Mouse (Mus musculus) left cerebral cortex, adult 8-10 months (tissue): Measurements from ENCODE around the gene Mfsd4b2. TPM values are rescaled to one million over a fixed set of nuclear protein-coding genes. Genes with fewer than 3 reads are reported as not detected.

Experiments used
- DNase-seq, 2 experiments: peaks; one replicate each; pipeline ENCODE4 v3.0.0; 2022; ENCODE audit warnings: low spot score in 2 of 2
- total RNA-seq, 4 experiments: library from RNA; stranded (reverse); gene quantifications; 2 replicates each; pipeline ENCODE4 v1.2.4; 2022

Mfsd4b2 gene
- total RNA-seq, 4 experiments from 2014 or later, result 0.28 to 0.61 (median 0.36) TPM

GRCm38 (mm10) chr10:39893702-39894697 is 32.7 kb downstream of the Mfsd4b2 start:
- no peak for DNase-seq

- DNase-seq, result no peak
These were observed 38.1 kb downstream of the Mfsd4b2 start for GRCm38 (mm10) chr10:39888621-39889020.

Other genes starting within 250 kb of the Mfsd4b2 start
- gene Rev3l, start 194.8 kb downstream of the Mfsd4b2 start, total RNA-seq, result 10 to 100 TPM; 28.4 to 37.3 (median 29.3) TPM
- gene Mfsd4b4, start 27.7 kb downstream of the Mfsd4b2 start, total RNA-seq, result 10 to 100 TPM in 1 of 4 experiments, 1 to 10 TPM in 3; 8.7 to 10.0 (median 9.0) TPM
- gene Mfsd4b3, start 33.2 kb upstream of the Mfsd4b2 start, total RNA-seq, result under 1 TPM in 2 of 4 experiments, not detected in 2; 0.21 to 0.46 TPM
- under 1 TPM in 3 of 4 experiments, not detected in 1; 0.25 to 0.44 (median 0.27) TPM for gene Mfsd4b5, start 59.7 kb upstream of the Mfsd4b2 start, total RNA-seq
- gene Mfsd4b1, start 98.3 kb upstream of the Mfsd4b2 start, total RNA-seq, result 1 to 10 TPM in 1 of 4 experiments, under 1 TPM in 3; 0.53 to 1.3 (median 0.79) TPM
- gene Slc16a10, start 215.3 kb upstream of the Mfsd4b2 start, total RNA-seq, result 1 to 10 TPM; 2.9 to 4.5 (median 3.6) TPM